In genomic region chr2:32496190-32496589, GRCm38 (mm10) we compare ENCODE assay signal across 16 mouse cellular contexts. TPM values are rescaled to one million over a fixed set of nuclear protein-coding genes. Genes with fewer than 3 reads are reported as not detected.
A peak's percentile ranks its signal among the peaks of the same experiment; 100 is the strongest.
DNase-seq lines count a peak whose midpoint lies in the region; ATAC-seq and TF ChIP-seq lines count a peak whose summit lies in the region.
"Had no signal": no experiment of that assay in that cellular context is flagged by ENCODE, and none has a peak within 500 bp of the region (broad histone marks: within the 10 kb centered on the region; RNA-seq: fewer than 3 reads in every experiment).

No protein-coding gene starts in this region.

- no peaks in the 10 kb centered on the region for H3K9me3 ChIP-seq in liver, postnatal 0 days (ENCODE audit: low read length)
- H3K9me3 ChIP-seq in forebrain, embryonic 14.5 days (replicated peaks; ENCODE audit: control insufficient read depth, low read length): 0 out of 2 replicates have a peak, but pooled peaks cover 6% of the 10 kb centered on the region
- H3K9me3 ChIP-seq: hindbrain, embryonic 12.5 days had no signal

- peak overlapping the region; percentile 62; the same call in 1 of the 2 replicates for H3K4me2 ChIP-seq in liver, postnatal 0 days (ENCODE audit: low read depth, low read length)
- H3K4me2 ChIP-seq in forebrain, embryonic 14.5 days (ENCODE audit: low read length): no peak overlapping the region
- H3K4me2 ChIP-seq: hindbrain, embryonic 12.5 days; midbrain, embryonic 11.5 days had no signal

- no peaks in the 10 kb centered on the region for H3K27me3 ChIP-seq in heart, adult 2 months (ENCODE audit: control insufficient read depth, insufficient read depth, low read length)
- no peaks in the 10 kb centered on the region for H3K27me3 ChIP-seq in liver, postnatal 0 days (ENCODE audit: insufficient read depth, low read length)
- no peaks in the 10 kb centered on the region for H3K27me3 ChIP-seq in forebrain, embryonic 14.5 days (replicated peaks; ENCODE audit: control insufficient read depth, insufficient read depth, low read length)
- H3K27me3 ChIP-seq: heart, embryonic 12.5 days; hindbrain, embryonic 12.5 days had no signal

- no peaks in the 10 kb centered on the region for H3K79me2 ChIP-seq in heart, adult 2 months (replicated peaks; ENCODE audit: control insufficient read depth, insufficient read depth, low read length)

- H3K4me1 ChIP-seq in heart, adult 2 months (ENCODE audit: control insufficient read depth, insufficient read depth, low read length): peaks cover 9% of the 10 kb centered on the region
- H3K4me1 ChIP-seq in liver, postnatal 0 days (ENCODE audit: insufficient read depth): peaks cover 21% of the 10 kb centered on the region
- H3K4me1 ChIP-seq in forebrain, embryonic 14.5 days (ENCODE audit: control insufficient read depth, insufficient read depth, low read length): no peaks in the 10 kb centered on the region
- H3K4me1 ChIP-seq: hindbrain, embryonic 12.5 days had no signal

- TF ChIP-seq CTCF in heart, adult 2 months (IDR thresholded peaks at IDR 0.05): no peak
- TF ChIP-seq CTCF in liver, postnatal 0 days (IDR thresholded peaks at IDR 0.05; ENCODE audit: low read depth): no peak

- ATAC-seq in granulocyte monocyte progenitor cell, adult 5-6 weeks (replicated peaks; ENCODE audit: poor library complexity, severe bottlenecking): peak; percentile 43
- ATAC-seq in liver, postnatal 0 days: peak; percentile 29
- ATAC-seq in forebrain, embryonic 14.5 days: no peak

- WGBS in heart, adult 2 months: 41% methylated on average over 5 of the region's 5 CpGs
- 17% methylated on average over 5 of the region's 5 CpGs for WGBS in liver, postnatal 0 days (ENCODE audit: insufficient replicate concordance)
- WGBS in forebrain, embryonic 14.5 days: 74% methylated on average over 5 of the region's 5 CpGs

- no peak for TF ChIP-seq POLR2A in heart, adult 2 months (IDR thresholded peaks at IDR 0.05; ENCODE audit: insufficient read depth, low read depth, low read length)

- H3K4me3 ChIP-seq in heart, adult 2 months: no peak overlapping the region
- no peak overlapping the region for H3K4me3 ChIP-seq in liver, postnatal 0 days (ENCODE audit: low read depth, low read length)
- H3K4me3 ChIP-seq in forebrain, embryonic 14.5 days (ENCODE audit: low read depth, low read length): no peak overlapping the region
- H3K4me3 ChIP-seq: heart, embryonic 12.5 days; hindbrain, embryonic 12.5 days had no signal

- TF ChIP-seq EP300 in heart, adult 2 months (IDR thresholded peaks at IDR 0.05; ENCODE audit: insufficient read depth, low read depth, low read length): no peak
- no peak for TF ChIP-seq EP300 in liver, postnatal 0 days (IDR thresholded peaks at IDR 0.05; ENCODE audit: low read depth)

- H3K36me3 ChIP-seq in heart, adult 2 months (ENCODE audit: control insufficient read depth, insufficient read depth, low read length): no peaks in the 10 kb centered on the region
- H3K36me3 ChIP-seq in liver, postnatal 0 days (replicated peaks; ENCODE audit: insufficient read depth, low read length): no peaks in the 10 kb centered on the region
- H3K36me3 ChIP-seq in forebrain, embryonic 14.5 days (ENCODE audit: control insufficient read depth, insufficient read depth, low read length): no peaks in the 10 kb centered on the region
- H3K36me3 ChIP-seq: heart, embryonic 12.5 days; hindbrain, embryonic 12.5 days had no signal

- DNase-seq in heart, adult 2 months: no peak
- no peak for DNase-seq in heart, postnatal 36 days
- no peak for DNase-seq in liver, postnatal 0 days
- peak; percentile 71 for DNase-seq in thymus, postnatal 14 days
- no peak for DNase-seq in forebrain, embryonic 14.5 days (ENCODE audit: low spot score)
- no peak for DNase-seq in cerebellum, adult 18-20 months
- DNase-seq in cerebellum, postnatal 14 days: no peak
- DNase-seq: adrenal gland, postnatal 25 days; kidney, adult 11 months; kidney, postnatal 36 days; left cerebral cortex, postnatal 4 days; right cerebral cortex, postnatal 4 days had no signal

- H3K27ac ChIP-seq in heart, adult 2 months: peak overlapping the region; percentile 20; the same call in 1 of the 2 replicates
- H3K27ac ChIP-seq in liver, postnatal 0 days (ENCODE audit: low read depth): no peak overlapping the region
- no peak overlapping the region for H3K27ac ChIP-seq in forebrain, embryonic 14.5 days (ENCODE audit: low read depth, low read length)
- H3K27ac ChIP-seq: hindbrain, embryonic 12.5 days had no signal

- intact Hi-C loops in heart, adult 2 months (cut with DNase I): no loop called here
- intact Hi-C loops in heart, postnatal 36 days (cut with DNase I): no loop called here

- no peak overlapping the region for H3K9ac ChIP-seq in heart, adult 2 months (ENCODE audit: low read depth, low read length)
- no peak overlapping the region for H3K9ac ChIP-seq in liver, postnatal 0 days (replicated peaks)
- H3K9ac ChIP-seq in forebrain, embryonic 14.5 days (ENCODE audit: low read length): no peak overlapping the region
- H3K9ac ChIP-seq: heart, embryonic 12.5 days; hindbrain, embryonic 12.5 days had no signal

RNA-seq across cellular contexts. Expression of gene Fam102a, which starts 38.9 kb away (rescaled TPM):
- total RNA-seq in heart, adult 2 months (2021): 1 to 10 TPM; 7.0 to 7.1 TPM
- polyA plus RNA-seq in heart, adult 2 months (2012; rRNA removed): 9.2 and 10.6 TPM in 2 replicates
- 10 to 100 TPM in 1 of 2 experiments, 1 to 10 TPM in 1; 8.9 to 10.6 TPM for total RNA-seq in heart, postnatal 36 days (2021)
- total RNA-seq in granulocyte monocyte progenitor cell, adult 5-6 weeks (2014; fragmentation: Nextera tagmentation): 2.4 and 3.8 TPM in 2 replicates
- 1.3 and 1.5 TPM in 2 replicates for total RNA-seq in granulocyte monocyte progenitor cell, adult 5-6 weeks (2017)
- polyA plus RNA-seq in liver, postnatal 0 days (2015; fragmentation: Nextera tagmentation; extraction: Ambion mirVana): 4.8 and 6.1 TPM in 2 replicates
- 4.4 and 5.2 TPM in 2 replicates for polyA plus RNA-seq in forebrain, embryonic 14.5 days (2014; fragmentation: Nextera tagmentation; extraction: Ambion mirVana)

RNA-seq across cellular contexts. Expression of gene Slc25a25, which starts 44.9 kb away (rescaled TPM):
- 10 to 100 TPM in 1 of 2 experiments, 1 to 10 TPM in 1; 8.5 to 10.1 TPM for total RNA-seq in heart, adult 2 months (2021)
- 5.7 and 7.3 TPM in 2 replicates for polyA plus RNA-seq in heart, adult 2 months (2012; rRNA removed)
- total RNA-seq in heart, postnatal 36 days (2021): 10 to 100 TPM in 1 of 2 experiments, 1 to 10 TPM in 1; 4.8 to 12.4 TPM
- total RNA-seq in granulocyte monocyte progenitor cell, adult 5-6 weeks (2014; fragmentation: Nextera tagmentation): 7.1 and 19.9 TPM in 2 replicates
- total RNA-seq in granulocyte monocyte progenitor cell, adult 5-6 weeks (2017): 8.1 and 14.6 TPM in 2 replicates
- 32.4 and 36.9 TPM in 2 replicates for polyA plus RNA-seq in liver, postnatal 0 days (2015; fragmentation: Nextera tagmentation; extraction: Ambion mirVana)
- polyA plus RNA-seq in forebrain, embryonic 14.5 days (2014; fragmentation: Nextera tagmentation; extraction: Ambion mirVana): 30.4 and 34.2 TPM in 2 replicates

RNA-seq across cellular contexts. Expression of gene Naif1, which starts 45.9 kb away (rescaled TPM):
- 1 to 10 TPM; 2.8 to 3.4 TPM for total RNA-seq in heart, adult 2 months (2021)
- polyA plus RNA-seq in heart, adult 2 months (2012; rRNA removed): 3.7 and 4.6 TPM in 2 replicates
- total RNA-seq in heart, postnatal 36 days (2021): 1 to 10 TPM; 3.1 to 3.8 TPM
- total RNA-seq in granulocyte monocyte progenitor cell, adult 5-6 weeks (2014; fragmentation: Nextera tagmentation): 3.7 and 4.6 TPM in 2 replicates
- total RNA-seq in granulocyte monocyte progenitor cell, adult 5-6 weeks (2017): 3.0 and 4.8 TPM in 2 replicates
- polyA plus RNA-seq in liver, postnatal 0 days (2015; fragmentation: Nextera tagmentation; extraction: Ambion mirVana): 1.6 and 1.8 TPM in 2 replicates
- polyA plus RNA-seq in forebrain, embryonic 14.5 days (2014; fragmentation: Nextera tagmentation; extraction: Ambion mirVana): 5.3 and 5.4 TPM in 2 replicates
